In the genomic region with DNA sequence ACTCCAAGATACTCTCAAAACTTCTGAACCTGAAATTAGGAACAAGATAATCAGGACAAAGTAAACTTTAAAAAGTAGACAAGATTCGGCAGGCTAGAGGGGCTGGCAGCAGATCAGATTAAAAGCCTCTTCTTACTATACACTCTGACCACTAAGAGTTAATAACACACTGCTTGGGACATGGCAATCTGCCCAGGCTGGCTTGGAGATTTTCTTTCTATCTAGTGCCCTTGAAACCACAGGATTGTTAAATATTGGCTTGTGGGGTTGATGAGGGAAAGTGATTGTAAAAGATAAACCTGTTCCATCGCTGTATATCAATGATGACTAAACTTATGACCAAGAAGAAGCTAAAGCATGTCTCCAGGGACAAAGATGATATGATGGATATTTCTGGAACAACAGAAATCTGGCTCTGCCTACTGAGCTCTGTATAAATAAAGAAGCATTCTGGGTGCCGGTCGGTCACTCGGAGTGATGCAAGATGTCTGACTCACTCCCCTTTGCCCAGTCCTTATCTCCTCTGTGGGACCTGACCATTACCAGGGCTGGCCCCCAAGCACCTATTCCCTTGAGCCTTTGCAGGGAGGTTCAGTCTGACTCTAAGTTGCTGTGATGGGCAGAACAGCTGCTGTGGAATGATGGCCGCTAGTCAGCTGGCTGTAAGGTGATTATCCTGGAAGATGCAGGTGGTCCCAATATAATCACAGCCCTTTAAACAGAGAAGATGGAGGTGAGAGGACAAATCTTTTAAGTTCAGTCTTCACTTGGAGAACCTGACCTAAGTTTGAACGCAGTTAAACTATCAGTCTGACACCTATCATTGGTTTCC, we compare ENCODE assay signal across 12 mouse cellular contexts.
A peak's percentile ranks its signal among the peaks of the same experiment; 100 is the strongest.
DNase-seq lines count a peak whose midpoint lies in the region; ATAC-seq lines count a peak whose summit lies in the region.
"Had no signal": no experiment of that assay in that cellular context is flagged by ENCODE, and none has a peak within 500 bp of the region (broad histone marks: within the 10 kb centered on the region; RNA-seq: fewer than 3 reads in every experiment).

No protein-coding gene starts in this region.

- H3K4me3 ChIP-seq in lung, embryonic 15.5 days = no peak overlapping the region
- H3K4me3 ChIP-seq: forebrain, embryonic 12.5 days; neural tube, embryonic 12.5 days had no signal

- peak; percentile 48; the same call in 1 of the 2 replicates for ATAC-seq in lung, embryonic 15.5 days (ENCODE audit: borderline replicate concordance, extremely low read depth, low FRiP score, low TSS enrichment)

- no peaks in the 10 kb centered on the region for H3K9me3 ChIP-seq in lung, embryonic 15.5 days
- H3K9me3 ChIP-seq: forebrain, embryonic 12.5 days; neural tube, embryonic 12.5 days had no signal

- 38% methylated on average over 7 of the region's 7 CpGs for WGBS in lung, embryonic 15.5 days

- peak; percentile 70 to 81 for DNase-seq in cerebellum, postnatal 10 days
- DNase-seq in cerebellum, adult 8-10 months = no peak
- DNase-seq in left cerebral cortex, postnatal 4 days = peak; percentile 78
- DNase-seq in left cerebral cortex, postnatal 10 days (ENCODE audit: extremely low spot score in 1 of 2, low spot score in 2 of 2) = no peak
- DNase-seq in adrenal gland, postnatal 14 days = peak; percentile 70
- DNase-seq in cerebellum, adult 18-20 months = no peak
- DNase-seq in embryo, embryonic 10.5 days (ENCODE audit: low spot score) = no peak
- DNase-seq: cerebellum, adult 9-11 months; heart, postnatal 10 days had no signal

- H3K4me1 ChIP-seq in lung, embryonic 15.5 days = peaks cover 12% of the 10 kb centered on the region
- H3K4me1 ChIP-seq: forebrain, embryonic 12.5 days; neural tube, embryonic 12.5 days had no signal

- H3K4me2 ChIP-seq in lung, embryonic 15.5 days = no peak overlapping the region
- H3K4me2 ChIP-seq: forebrain, embryonic 12.5 days; neural tube, embryonic 12.5 days had no signal

- H3K36me3 ChIP-seq in lung, embryonic 15.5 days = no peaks in the 10 kb centered on the region
- H3K36me3 ChIP-seq: forebrain, embryonic 12.5 days; neural tube, embryonic 12.5 days had no signal

- peaks cover 13% of the 10 kb centered on the region; the same call in 1 of the 2 replicates for H3K27me3 ChIP-seq in lung, embryonic 15.5 days
- H3K27me3 ChIP-seq: neural tube, embryonic 12.5 days had no signal

- no peak overlapping the region for H3K9ac ChIP-seq in lung, embryonic 15.5 days
- H3K9ac ChIP-seq: forebrain, embryonic 12.5 days; neural tube, embryonic 12.5 days had no signal

- H3K27ac ChIP-seq in lung, embryonic 15.5 days = no peak overlapping the region
- H3K27ac ChIP-seq: forebrain, embryonic 12.5 days; neural tube, embryonic 12.5 days had no signal

- intact Hi-C loops in left cerebral cortex, postnatal 4 days (cut with DNase I) = loop anchor here (5.0 kb wide), 2 partner anchors 373 to 1468 kb away; no protein-coding TSS in a partner anchor
- intact Hi-C loops in left cerebral cortex, postnatal 10 days (cut with DNase I) = loop anchor here (10.0 kb wide), 1 partner anchor 1065 kb away; no protein-coding TSS in a partner anchor

Comparison
In these comparisons a context has a peak if more than half of its experiments do, and no peak if none do; other contexts are left out.
1. DNase-seq: peak in cerebellum, postnatal 10 days (2 of 2), left cerebral cortex, postnatal 4 days (single experiment) and adrenal gland, postnatal 14 days (single experiment); none in cerebellum, adult 8-10 months (single experiment), left cerebral cortex, postnatal 10 days (0 of 2), cerebellum, adult 18-20 months (0 of 2) and embryo, embryonic 10.5 days (single experiment).